Mouse (Mus musculus) embryonic fibroblast, embryonic 13.5 days (primary cell): ENCODE data around the gene Zfand6.

Source experiments
- CTCF ChIP-seq: IDR thresholded peaks from 2 replicates; pipeline ENCODE4 v1.5.1; 2011; ENCODE audit warnings: mild to moderate bottlenecking, control low read depth, low read length, moderate library complexity, borderline replicate concordance; ENCODE audit not compliant: insufficient read depth
- POLR2A ChIP-seq: IDR thresholded peaks from 2 replicates; pipeline ENCODE4 v1.6.1; 2011; ENCODE audit warnings: low read depth, mild to moderate bottlenecking, control low read depth, low read length, moderate library complexity

- TF ChIP-seq CTCF (no peak), POLR2A (no peak)
Measured at GRCm38 (mm10) chr7:84652740-84653139, 37.0 kb downstream of the Zfand6 start.
